Mouse (Mus musculus): ENCODE results near the gene Atg4c. TPM values are rescaled to one million over a fixed set of nuclear protein-coding genes. Genes with fewer than 3 reads are reported as not detected.

Gene Atg4c
- total RNA-seq (2021), result 10 to 100 TPM; 25.3 to 29.3 TPM

DNA sequence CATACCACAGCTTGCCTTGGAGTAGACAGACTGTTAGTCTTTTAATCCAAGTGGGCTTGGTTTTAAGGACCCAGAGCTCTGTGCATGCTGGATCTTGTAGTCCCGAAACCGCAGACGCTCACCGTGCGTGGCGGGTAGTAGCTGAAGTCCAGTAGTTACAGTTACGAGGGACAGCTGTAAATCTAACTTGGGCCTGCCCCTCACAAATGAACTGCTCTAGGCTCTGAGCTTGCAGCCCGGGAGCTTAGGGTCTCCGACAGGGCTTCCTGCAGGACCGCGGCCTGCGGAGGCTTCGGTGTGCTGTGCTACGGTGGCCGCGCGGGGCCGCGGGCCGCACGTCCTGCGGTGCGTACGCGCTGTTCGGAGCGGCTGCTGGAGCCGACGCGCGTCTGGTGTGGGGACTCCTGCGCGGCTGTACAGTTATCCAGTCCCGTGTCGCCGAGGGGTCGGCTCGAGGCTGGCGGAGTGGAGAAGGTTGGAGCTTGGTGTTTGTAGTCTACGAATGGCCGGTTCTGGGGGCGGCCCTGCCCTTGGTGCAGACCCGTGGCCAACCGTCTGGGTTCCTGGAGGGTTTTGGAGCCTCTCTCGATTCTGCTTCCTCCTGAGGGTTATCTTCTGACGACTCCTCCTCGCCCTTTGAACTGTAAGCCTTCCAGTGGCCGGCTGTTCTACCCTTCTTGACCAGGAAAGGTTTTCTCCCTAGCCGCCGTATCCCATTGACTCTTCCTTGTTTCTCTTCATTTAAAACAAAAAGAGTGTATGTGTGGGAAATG, at the start of gene Atg4c:
Atg4c (plus strand) TSS at position 125 of the 773 bp plus-strand sequence.
- DNase-seq (ENCODE audit: extremely low spot score in 1 of 2, low spot score in 2 of 2), result peak; percentile 81 to 88
- intact Hi-C loops (cut with DNase I), result no loop called here

DNA sequence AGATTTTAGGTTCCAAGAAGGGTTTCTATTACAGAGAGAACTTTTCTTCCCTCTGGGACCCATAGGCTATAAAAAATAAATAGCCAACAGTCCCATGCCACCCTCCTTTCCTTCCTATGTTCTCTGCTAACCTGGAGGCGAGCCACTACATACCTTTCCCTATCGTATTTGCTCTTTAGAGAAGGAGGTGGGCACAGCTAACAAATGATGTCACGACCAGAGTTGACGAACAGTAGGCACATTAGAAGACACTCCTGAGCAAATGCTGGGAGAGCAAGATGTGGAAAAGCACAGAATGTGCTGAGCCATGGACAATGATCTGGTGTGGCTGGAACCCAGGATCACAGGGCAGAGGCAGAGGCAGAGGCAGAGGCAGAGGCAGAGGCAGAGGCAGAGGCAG, 42.3 kb upstream of the Atg4c start:
- DNase-seq (ENCODE audit: extremely low spot score in 1 of 2, low spot score in 2 of 2), result no peak
- intact Hi-C loops (cut with DNase I), result no loop called here

DNA sequence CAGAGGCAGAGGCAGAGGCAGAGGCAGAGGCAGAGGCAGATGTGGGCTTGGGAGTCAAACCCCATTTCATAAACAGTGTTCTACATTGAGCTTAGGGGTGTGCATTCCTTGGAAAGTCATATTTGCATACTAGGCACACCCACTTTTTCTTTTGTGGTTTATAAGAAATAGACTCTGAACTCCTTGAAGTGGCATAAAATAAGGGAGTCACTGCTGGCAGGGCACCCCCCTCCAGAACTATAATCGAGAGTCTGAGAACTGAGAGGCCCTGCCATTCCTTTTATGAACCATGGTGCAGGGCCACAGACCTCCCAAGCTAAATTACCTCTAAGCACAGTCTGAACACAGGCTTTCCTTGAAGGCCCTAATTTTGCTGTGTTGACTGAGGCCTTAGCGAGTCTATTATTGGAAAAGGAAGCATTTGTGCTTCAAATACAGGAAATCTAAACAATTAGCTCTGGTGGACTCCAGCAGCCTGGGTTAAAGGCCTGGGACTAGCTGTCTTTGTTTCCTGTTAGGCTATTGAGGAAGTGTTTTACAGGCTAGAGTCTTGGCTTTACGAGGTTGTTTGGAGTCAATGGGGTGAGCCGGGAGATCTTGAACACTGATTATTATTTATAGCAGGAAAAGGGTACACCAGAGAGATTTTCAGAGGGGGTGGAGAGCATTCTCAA, 41.7 kb upstream of the Atg4c start:
- intact Hi-C loops (cut with DNase I), result no loop called here

DNA sequence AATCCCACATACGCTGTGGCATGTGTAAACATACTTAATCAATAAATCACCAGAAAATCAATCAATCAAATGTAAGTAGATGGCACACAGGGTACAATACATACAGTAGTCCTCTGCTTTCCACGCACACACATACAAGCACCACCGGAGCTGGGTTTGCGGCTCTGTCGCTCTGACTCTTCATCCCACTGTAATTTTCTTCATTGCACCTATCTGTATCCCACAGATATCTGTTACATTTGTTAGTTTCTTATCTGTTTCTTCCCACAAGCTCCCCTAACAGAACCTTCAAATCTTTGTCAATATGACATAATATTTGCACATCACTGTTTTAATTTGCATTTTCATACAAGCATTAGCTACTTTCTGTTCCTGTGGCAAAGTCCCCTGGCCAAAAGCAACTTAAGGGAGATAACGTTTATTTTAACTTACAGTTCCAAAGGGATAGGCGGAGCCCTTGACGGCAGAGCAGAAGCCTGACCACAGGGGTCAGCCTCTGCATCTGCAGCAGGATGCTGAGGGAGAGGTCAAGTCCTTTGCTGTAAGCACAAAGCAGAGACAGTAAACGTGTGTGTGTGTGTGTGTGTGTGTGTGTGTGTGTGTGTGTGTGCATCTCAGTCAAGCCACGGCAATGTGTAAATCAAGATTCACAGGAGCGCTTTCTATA, 37.0 kb upstream of the Atg4c start:
- intact Hi-C loops (cut with DNase I), result no loop called here
- no peak for DNase-seq (ENCODE audit: extremely low spot score in 1 of 2, low spot score in 2 of 2)

More for the DNA sequence above, 41.7 kb upstream of the Atg4c start:
- no peak for DNase-seq (ENCODE audit: extremely low spot score in 1 of 2, low spot score in 2 of 2)

DNA sequence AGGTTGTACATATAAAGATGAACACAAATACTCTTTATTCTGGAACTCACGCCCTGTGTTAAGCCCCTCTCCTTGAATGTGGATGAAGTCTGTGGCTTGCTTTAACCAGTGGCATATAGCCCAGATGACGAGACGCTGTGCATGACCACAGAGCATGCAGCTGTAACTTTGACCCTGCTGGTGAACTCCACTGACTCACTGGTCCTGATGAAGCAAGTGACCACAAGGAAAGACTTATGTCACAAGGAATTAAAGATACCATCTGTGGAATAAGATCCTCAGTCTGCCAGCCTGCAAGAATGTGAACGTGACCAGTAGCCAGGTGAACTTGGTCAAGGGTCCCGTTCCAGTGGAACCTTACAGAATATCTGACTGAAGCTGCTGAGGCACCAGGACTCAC, 35.2 kb upstream of the Atg4c start:
- DNase-seq (ENCODE audit: extremely low spot score in 1 of 2, low spot score in 2 of 2), result no peak
- intact Hi-C loops (cut with DNase I), result no loop called here

DNA sequence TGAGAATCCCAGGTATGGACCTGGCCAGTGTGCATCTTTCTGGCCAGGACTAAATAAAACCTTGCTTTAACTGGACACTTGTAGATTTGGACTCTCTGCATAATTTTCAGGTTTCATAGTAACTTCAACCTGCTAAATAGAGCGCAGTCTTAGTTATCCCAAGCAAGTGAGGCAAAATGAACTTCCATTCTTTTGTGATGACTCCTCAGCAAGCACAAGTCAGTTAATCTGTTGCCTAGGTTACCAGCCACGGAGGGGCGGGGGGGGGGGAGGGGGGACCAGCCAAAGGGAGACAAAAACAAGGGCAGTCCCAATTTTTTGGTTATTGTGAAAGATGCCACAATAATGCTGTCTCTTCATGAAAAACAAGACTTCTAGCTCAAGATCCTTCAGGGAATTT, 33.3 kb upstream of the Atg4c start:
- no peak for DNase-seq (ENCODE audit: extremely low spot score in 1 of 2, low spot score in 2 of 2)
- intact Hi-C loops (cut with DNase I), result no loop called here

DNA sequence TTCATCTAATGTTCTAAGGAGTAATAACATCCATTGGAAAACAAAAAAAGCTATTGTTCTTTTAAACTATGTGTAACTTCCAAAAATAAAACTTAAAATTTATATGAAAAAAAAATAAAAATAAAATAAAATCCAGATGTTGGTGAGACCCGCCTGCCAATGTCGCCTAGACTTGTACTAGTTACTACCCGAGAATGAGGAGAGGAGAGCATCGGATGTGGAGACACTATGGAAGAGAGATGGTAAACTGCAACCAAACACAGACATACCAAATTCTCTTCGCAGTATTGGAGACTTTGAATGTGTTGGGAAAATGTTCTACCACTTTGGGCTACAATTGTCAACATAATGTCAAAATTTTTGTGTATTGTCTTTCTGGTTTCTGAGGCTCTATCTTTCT, 32.8 kb upstream of the Atg4c start:
- intact Hi-C loops (cut with DNase I), result no loop called here
- no peak for DNase-seq (ENCODE audit: extremely low spot score in 1 of 2, low spot score in 2 of 2)

DNA sequence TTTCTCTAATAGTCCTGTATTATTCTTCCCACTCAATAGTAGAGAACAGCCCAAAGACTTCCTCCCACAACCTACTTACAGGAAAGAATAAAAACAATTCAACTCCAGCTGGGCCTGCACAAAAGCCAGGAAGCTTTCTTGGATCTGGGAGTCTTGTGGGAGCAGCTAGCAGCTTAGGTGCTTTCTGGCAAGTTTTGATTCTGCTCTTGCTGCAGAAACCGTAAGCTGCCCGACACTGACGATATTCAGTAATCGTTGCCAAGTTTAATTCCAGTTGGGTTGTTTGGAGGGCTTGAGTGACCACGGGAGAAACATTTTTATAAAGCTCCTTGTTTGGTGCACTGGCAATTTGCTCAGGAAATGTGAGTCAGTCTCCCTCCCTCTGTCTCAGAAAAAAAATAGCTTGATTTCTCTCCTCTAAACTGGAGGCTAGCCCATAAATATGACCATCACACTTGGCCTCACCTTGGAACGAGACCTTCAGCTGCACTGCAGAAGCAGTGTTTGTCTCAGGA, 32.2 kb upstream of the Atg4c start:
- intact Hi-C loops (cut with DNase I), result no loop called here
- DNase-seq (ENCODE audit: extremely low spot score in 1 of 2, low spot score in 2 of 2), result no peak

DNA sequence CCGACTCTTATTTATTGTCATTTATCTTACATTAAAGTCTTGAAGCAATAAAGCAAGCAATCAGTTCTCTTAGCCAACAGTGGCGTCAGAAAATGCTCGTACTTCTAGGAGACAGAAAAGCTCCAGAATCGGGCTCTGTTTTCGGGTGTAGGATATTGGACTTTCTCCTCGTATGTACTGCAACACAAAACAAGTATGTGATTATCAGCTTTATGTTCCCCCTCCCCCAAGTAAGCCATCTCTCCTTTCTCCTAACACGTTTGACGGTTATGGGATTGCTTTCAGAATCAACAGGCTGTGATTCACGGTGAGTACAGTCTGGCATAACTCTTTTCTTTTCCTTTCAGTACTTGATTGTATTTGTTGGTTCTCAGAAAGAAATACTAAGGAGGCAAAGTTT, 30.7 kb upstream of the Atg4c start:
- DNase-seq (ENCODE audit: extremely low spot score in 1 of 2, low spot score in 2 of 2), result no peak
- intact Hi-C loops (cut with DNase I), result no loop called here

DNA sequence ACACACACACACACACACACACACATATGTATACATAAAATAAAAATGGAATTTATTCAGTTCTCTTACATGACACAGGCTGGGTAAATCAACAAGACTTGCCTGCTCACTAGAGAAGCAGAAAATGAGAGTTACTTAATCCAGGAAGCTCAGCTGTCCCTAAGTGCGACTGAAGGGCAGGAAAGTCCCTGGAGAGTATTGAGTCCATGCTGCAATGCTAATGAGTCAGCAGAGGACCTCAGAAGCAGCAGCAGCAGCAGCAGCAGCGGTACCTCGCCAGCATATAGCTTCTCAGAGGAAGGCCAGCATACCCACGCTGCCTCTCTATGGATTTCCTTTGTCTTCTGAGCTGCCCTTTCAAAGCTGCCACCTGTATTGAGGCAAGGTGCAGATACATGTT, 30.2 kb upstream of the Atg4c start:
- DNase-seq (ENCODE audit: extremely low spot score in 1 of 2, low spot score in 2 of 2), result no peak
- intact Hi-C loops (cut with DNase I), result no loop called here

DNA sequence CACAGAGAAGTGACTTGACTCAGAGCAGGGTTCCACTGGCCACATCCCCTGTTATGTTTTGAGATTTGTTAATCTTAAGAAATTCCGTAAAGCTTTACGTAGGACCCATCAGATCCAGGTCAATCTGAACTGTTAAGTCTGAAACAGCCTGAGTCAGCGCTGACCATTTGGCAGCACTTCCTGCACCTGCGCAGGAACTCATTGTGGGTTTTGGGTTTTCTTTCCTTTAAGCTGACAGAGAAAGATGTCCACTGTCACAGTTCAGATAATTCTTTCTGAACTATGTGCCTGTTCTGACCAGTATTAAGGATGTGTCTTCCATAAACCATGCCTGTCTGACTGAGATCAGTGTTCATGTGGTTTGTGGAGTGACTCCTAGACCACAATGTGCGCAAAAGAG, 24.9 kb upstream of the Atg4c start:
- intact Hi-C loops (cut with DNase I), result no loop called here
- no peak for DNase-seq (ENCODE audit: extremely low spot score in 1 of 2, low spot score in 2 of 2)

DNA sequence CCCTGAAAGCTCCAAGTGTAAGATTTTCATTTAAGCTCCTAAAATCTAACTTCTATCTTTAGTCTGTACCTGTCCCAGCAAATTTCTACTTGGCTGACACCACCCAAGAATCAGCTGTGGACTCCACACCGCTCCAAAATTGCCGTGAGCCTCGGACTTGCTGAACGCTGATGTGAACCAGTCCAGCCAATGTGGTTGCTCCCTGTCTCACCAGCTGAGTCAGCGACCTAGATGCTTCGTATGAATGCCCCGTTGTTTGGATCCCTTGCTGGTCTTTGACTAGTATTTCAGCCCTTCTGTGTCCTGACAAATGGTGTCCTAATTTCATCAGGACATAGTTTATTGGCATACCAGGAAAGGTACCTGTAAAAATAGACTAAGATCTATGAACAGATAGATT, 19.5 kb upstream of the Atg4c start:
- no peak for DNase-seq (ENCODE audit: extremely low spot score in 1 of 2, low spot score in 2 of 2)
- intact Hi-C loops (cut with DNase I), result no loop called here

DNA sequence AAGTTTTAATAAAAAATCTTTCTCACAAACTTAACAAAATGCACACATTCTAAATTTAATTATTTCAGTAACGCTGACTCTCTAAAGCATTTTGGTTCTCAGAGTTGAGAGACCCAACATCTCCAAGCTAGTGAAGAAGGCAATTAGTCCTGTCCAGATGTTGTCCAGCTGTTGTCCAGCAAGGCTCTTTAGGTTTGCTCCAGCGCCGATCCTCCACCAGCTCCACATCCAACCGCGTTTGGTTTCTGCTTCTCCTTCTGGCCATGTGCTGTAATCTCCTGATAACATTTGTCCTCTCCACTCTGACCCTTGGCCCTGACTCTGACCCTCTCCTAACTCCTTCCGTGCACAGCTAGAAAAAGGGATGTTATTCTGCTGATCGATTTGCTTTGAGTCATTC, 16.9 kb upstream of the Atg4c start:
- intact Hi-C loops (cut with DNase I), result no loop called here
- DNase-seq (ENCODE audit: extremely low spot score in 1 of 2, low spot score in 2 of 2), result no peak

DNA sequence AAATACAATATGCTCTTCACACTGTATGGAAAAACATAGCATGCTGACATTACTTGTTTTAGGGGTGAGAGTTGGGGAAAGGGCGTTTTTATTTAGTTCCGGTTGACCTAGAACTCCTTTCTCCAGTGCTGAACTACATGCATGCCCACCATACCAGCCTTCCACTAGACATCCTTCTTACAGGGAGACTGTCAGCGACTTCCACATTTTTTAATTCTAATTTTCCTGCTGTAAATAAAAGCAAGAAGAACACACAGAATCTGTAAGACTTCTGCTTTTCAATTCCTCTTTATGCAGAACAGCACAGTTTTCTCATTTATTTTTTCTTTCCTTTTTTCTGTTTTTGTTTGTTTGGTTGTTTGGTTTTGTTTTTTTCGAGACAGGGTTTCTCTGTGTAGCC, 16.5 kb upstream of the Atg4c start:
- no peak for DNase-seq (ENCODE audit: extremely low spot score in 1 of 2, low spot score in 2 of 2)
- intact Hi-C loops (cut with DNase I), result no loop called here

DNA sequence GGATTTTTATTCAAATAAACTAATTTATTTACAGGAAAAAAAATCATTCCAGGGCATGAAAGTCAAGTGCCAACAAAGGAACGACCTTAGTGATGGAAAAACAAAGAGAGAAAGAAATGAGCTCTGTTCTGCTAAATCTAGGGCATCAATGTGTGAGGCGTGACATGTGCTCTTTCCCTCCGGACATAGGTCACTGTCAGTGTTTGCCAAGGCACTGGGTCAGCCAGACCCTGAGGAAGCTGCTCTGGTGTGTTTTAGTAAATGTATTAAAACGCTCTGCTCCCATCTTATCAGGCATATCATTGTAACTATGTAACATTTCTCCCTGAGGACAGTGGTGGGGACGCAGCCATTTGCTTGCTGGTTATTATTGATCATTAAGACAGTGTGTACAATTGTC, 14.9 kb upstream of the Atg4c start:
- no peak for DNase-seq (ENCODE audit: extremely low spot score in 1 of 2, low spot score in 2 of 2)
- intact Hi-C loops (cut with DNase I), result no loop called here

DNA sequence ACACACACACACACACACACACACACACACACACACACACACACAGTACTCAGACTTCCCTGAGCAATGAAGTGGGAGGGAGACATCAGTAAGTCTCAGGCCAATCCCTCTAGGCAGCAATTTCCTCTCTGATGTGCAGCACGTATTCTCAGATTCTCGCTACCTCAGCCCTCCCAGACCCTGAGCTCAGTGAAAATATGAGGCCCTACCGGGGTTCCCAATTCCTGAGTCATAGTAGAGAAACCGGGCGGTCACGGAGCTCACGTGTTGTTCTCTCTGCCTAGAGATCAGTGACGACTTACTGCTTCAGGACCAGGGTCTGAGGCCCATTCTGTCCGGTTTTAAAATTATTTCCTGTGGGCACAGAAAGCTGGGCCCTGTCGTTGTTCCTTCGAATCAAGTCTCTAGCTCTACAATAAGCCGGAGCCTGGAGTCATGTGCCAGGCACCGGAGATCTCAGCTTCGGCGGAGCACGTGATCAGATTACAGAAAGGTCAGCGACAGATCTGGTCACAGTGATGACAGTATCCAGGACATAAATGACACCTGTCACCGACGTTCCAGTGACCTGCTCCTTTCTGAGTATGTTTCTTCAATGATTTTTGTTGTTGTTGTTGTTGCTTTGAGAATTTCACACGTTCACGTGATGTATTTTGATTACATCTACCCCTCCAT, 14.2 kb upstream of the Atg4c start:
- no peak for DNase-seq (ENCODE audit: extremely low spot score in 1 of 2, low spot score in 2 of 2)
- intact Hi-C loops (cut with DNase I), result loop anchor here (5.0 kb wide), 2 partner anchors 57 to 437 kb away; partner anchors contain the start of gene Dock7

DNA sequence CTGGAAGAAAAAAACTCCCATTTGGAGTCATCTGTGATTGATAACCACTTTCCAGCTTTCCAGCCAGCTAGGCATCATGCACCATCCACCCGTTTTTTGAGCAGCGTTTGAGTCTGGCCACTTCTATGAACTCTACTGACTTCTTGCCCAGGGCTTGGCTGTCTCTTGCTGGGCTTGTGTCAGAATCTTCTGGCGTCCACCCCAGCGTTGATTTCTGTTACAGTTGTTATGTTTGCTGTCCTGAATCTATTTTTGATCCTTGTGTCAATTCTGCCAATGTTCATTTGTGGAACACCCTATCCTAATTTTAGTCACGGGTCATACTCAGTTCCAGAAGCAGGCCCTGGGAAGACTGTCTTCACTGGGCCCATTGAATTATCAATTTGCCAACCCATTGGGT, 12.8 kb upstream of the Atg4c start:
- DNase-seq (ENCODE audit: extremely low spot score in 1 of 2, low spot score in 2 of 2), result no peak
- intact Hi-C loops (cut with DNase I), result loop anchor here (5.0 kb wide), 2 partner anchors 59 to 439 kb away; partner anchors contain the start of gene Dock7

DNA sequence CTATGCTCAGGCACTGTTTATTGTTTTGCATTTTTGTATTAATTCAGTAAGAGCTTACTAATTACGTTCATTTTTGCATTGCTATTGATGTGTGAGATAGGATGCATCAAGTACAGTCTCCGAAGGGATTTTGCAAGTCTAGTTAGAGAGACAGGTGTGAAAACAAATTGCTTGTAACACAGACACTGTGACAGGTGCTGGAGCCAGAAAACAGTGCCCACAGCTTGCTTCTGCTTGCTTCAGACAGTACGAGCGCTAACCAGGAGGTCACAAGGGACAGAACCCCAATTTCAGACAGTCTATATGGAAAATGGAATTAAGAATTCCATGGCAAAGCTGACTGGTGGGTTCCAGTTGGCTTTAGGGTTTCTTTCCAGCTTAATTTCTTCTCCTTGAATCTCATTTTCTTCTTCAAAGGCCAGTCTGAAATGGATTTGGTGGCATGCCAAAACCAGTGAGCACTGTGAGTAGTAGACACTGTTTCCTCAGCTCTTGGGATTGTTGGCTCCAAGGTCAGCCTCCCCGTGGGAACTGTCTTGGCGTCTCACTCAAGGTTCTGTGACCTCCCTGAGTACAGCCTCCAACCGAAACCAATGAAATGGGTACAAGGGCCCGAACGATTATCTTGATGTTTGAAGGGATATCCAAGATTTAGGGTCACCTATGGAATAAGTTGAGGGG, 11.9 kb upstream of the Atg4c start:
- DNase-seq (ENCODE audit: extremely low spot score in 1 of 2, low spot score in 2 of 2), result peak in 1 of 2 experiments; percentile 36
- intact Hi-C loops (cut with DNase I), result loop anchor here (5.0 kb wide), 2 partner anchors 60 to 440 kb away; partner anchors contain the start of gene Dock7

All from left cerebral cortex, postnatal 10 days (tissue).